Mouse (Mus musculus) myocyte (in vitro differentiated cells): ENCODE data around the gene Smok2a. TPM values are rescaled to one million over a fixed set of nuclear protein-coding genes. Genes with fewer than 3 reads are reported as not detected.
"Not testable (repeated sequence)": the region's sequence is repeated elsewhere in the genome, so short reads cannot be mapped to it uniquely, and the experiment has no call there.

Experiments
- H3K27me3 ChIP-seq: one replicate; pipeline ENCODE4 v1.6.1; 2011; ENCODE audit not compliant: control insufficient read depth, insufficient read depth, insufficient read length
- H3K36me3 ChIP-seq: one replicate; pipeline ENCODE4 v1.6.1; 2011; ENCODE audit not compliant: control insufficient read depth, insufficient read depth
- H3K4me2 ChIP-seq: one replicate; pipeline ENCODE4 v1.6.1; 2011; ENCODE audit warnings: low read depth, control low read depth
- H3K4me3 ChIP-seq: one replicate; pipeline ENCODE4 v1.5.1; 2011; ENCODE audit warnings: mild to moderate bottlenecking, control low read depth, moderate library complexity
- H3K79me2 ChIP-seq: one replicate; pipeline ENCODE4 v1.6.1; 2011; ENCODE audit not compliant: control insufficient read depth, insufficient read depth
- H3ac ChIP-seq: one replicate; pipeline ENCODE4 v1.6.1; 2011; ENCODE audit not compliant: control insufficient read depth, insufficient read length
- CEBPB ChIP-seq: IDR thresholded peaks from 2 replicates; pipeline ENCODE4 v1.6.1; 2011; ENCODE audit warnings: mild to moderate bottlenecking, moderate library complexity; ENCODE audit not compliant: poor library complexity, insufficient read depth, severe bottlenecking
- E2F4 ChIP-seq: IDR thresholded peaks from one replicate; pipeline ENCODE4 v1.6.1; 2011; ENCODE audit warnings: mild to moderate bottlenecking, control low read depth, moderate library complexity; ENCODE audit not compliant: insufficient read depth
- MAX ChIP-seq: IDR thresholded peaks from one replicate; pipeline ENCODE4 v1.6.1; 2011; ENCODE audit warnings: low read depth, mild to moderate bottlenecking, control low read depth
- MYOD1 ChIP-seq, 3 experiments: IDR thresholded peaks; one replicate each; pipeline ENCODE4 v1.6.1; 2011; ENCODE audit warnings: control low read depth in 2 of 3, low read depth in 2 of 3, mild to moderate bottlenecking in 2 of 3, moderate library complexity in 1 of 3; ENCODE audit not compliant: insufficient read length in 2 of 3, control insufficient read depth in 1 of 3
- MYOG ChIP-seq, 3 experiments: IDR thresholded peaks; one replicate each; pipeline ENCODE4 v1.6.1; 2011; ENCODE audit warnings: control low read depth in 2 of 3, low read depth in 2 of 3, mild to moderate bottlenecking in 2 of 3; ENCODE audit not compliant: insufficient read length in 2 of 3, control insufficient read depth in 1 of 3, insufficient read depth in 1 of 3
- POLR2A ChIP-seq: IDR thresholded peaks from one replicate; pipeline ENCODE4 v1.6.1; 2011; ENCODE audit warnings: low read depth, mild to moderate bottlenecking, control low read depth, moderate library complexity; ENCODE audit not compliant: insufficient read length
- POLR2AphosphoS2 ChIP-seq: IDR thresholded peaks from one replicate; pipeline ENCODE4 v1.6.1; 2011; ENCODE audit warnings: low read depth, control low read depth; ENCODE audit not compliant: insufficient read length
- REST ChIP-seq: IDR thresholded peaks from one replicate; pipeline ENCODE4 v1.6.1; 2011; ENCODE audit warnings: mild to moderate bottlenecking, control low read depth, moderate library complexity; ENCODE audit not compliant: insufficient read depth, insufficient read length
- SRF ChIP-seq: IDR thresholded peaks from one replicate; pipeline ENCODE4 v1.6.1; 2011; ENCODE audit warnings: low read depth; ENCODE audit not compliant: control insufficient read depth, insufficient read length
- TCF12 ChIP-seq: IDR thresholded peaks from one replicate; pipeline ENCODE4 v1.6.1; 2011; ENCODE audit warnings: mild to moderate bottlenecking, control low read depth; ENCODE audit not compliant: poor library complexity, insufficient read depth, severe bottlenecking
- TCF3 ChIP-seq: IDR thresholded peaks from one replicate; pipeline ENCODE4 v1.6.1; 2011; ENCODE audit warnings: low read depth, control low read depth; ENCODE audit not compliant: insufficient read length
- USF1 ChIP-seq: IDR thresholded peaks from one replicate; pipeline ENCODE4 v1.6.1; 2011; ENCODE audit warnings: low read depth, mild to moderate bottlenecking, control low read depth, moderate library complexity
- polyA plus RNA-seq: library from polyadenylated mRNA; unstranded; fragments of >200 nt; fragmentation: generic; extraction: Trizol; gene quantifications from one replicate; pipeline ENCODE4 v1.2.1, GENCODE M21; 2012; ENCODE audit warnings: missing spikeins

Smok2a gene
- polyA plus RNA-seq, 1 experiment, result not detected

GRCm38 (mm10) chr17:13212136-13212850 is 8.7 kb upstream of the Smok2a start:
- H3K27me3 ChIP-seq, result no peaks in the 10 kb centered on the region
- TF ChIP-seq CEBPB (no peak), MYOG (IDR thresholded peaks at IDR 0.05; ENCODE audit: control insufficient read depth in 1 of 3, insufficient read depth in 1 of 3, insufficient read length in 2 of 3, low read depth in 2 of 3) (no peak), POLR2A (no peak), USF1 (no peak)
- H3K4me2 ChIP-seq, result no peak overlapping the region
- H3K79me2 ChIP-seq, result no peaks in the 10 kb centered on the region
- H3ac ChIP-seq, result no peak overlapping the region
- no peaks in the 10 kb centered on the region for H3K36me3 ChIP-seq
- H3K4me3 ChIP-seq, result no peak overlapping the region

DNA sequence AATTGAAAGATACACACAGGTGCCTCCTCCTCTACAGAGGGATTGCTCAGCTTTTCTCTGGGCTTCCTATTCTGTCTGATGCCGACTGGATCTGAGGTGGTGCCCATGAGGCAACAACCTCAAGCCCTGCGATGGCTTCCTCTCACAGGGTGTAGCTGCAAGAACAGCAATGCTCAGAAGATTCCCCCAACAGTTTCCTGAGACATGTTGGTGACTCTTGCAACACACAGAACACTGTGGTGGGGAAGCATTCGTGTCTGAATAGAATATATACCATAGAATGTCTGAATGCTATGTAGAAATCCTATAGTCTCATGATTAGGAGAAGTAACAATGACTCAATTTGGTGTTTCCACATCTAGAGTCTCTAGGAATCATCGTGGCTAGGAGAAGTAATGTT is 6.8 kb upstream of the Smok2a start:
- no peak for TF ChIP-seq POLR2AphosphoS2
- no peak for TF ChIP-seq TCF3
- Histone ChIP-seq H3K4me2 (no peak overlapping the region), H3ac (no peak overlapping the region), H3K27me3 (no peaks in the 10 kb centered on the region), H3K36me3 (no peaks in the 10 kb centered on the region), H3K79me2 (no peaks in the 10 kb centered on the region), H3K4me3 (no peak overlapping the region)

- Histone ChIP-seq H3K27me3 (no peaks in the 10 kb centered on the region), H3ac (no peak overlapping the region), H3K36me3 (no peaks in the 10 kb centered on the region), H3K4me2 (no peak overlapping the region), H3K79me2 (no peaks in the 10 kb centered on the region), H3K4me3 (no peak overlapping the region)
- no peak for TF ChIP-seq TCF12
- no peak for TF ChIP-seq TCF3
- no peak for TF ChIP-seq SRF
- TF ChIP-seq CEBPB, result no peak
- TF ChIP-seq POLR2A, result no peak
- TF ChIP-seq POLR2AphosphoS2, result no peak
- TF ChIP-seq MYOG (IDR thresholded peaks at IDR 0.05; ENCODE audit: control insufficient read depth in 1 of 3, insufficient read depth in 1 of 3, insufficient read length in 2 of 3, low read depth in 2 of 3), result no peak
- TF ChIP-seq MAX, result no peak
- TF ChIP-seq REST, result no peak
- no peak for TF ChIP-seq E2F4
- TF ChIP-seq USF1, result no peak
- TF ChIP-seq MYOD1 (IDR thresholded peaks at IDR 0.05; ENCODE audit: control insufficient read depth in 1 of 3, insufficient read length in 2 of 3, low read depth in 2 of 3), result no peak
These were observed 5.4 kb upstream of the Smok2a start for GRCm38 (mm10) chr17:13215595-13215994.

DNA sequence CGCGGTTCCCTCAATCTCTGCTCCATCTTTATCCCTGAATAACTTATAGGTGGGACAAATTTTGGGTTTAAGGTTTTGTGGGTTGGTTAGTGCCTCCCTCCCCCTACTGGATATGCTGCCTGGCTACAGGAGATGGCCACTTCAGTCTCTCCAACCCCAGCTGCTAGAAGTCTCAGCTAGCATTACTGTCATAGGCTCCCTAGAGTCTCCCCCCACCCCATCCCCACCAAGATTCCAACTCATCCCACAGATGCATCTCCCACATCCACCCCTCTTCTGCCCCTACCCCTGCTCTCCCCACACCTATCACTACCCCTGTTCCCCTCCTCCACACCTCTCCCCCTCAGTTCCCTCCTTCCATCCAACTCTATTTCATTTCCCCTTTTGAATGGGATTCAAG is 933 bp downstream of the Smok2a start:
- not testable (repeated sequence) for H3K4me2 ChIP-seq, H3ac ChIP-seq, H3K27me3 ChIP-seq, H3K36me3 ChIP-seq, H3K79me2 ChIP-seq, H3K4me3 ChIP-seq

GRCm38 (mm10) chr17:13229957-13230356 is 9.0 kb downstream of the Smok2a start, which contains the start of gene Smok2b:
Gene Smok2b, plus strand, starts transcription at chr17:13230257.
- H3K27me3 ChIP-seq, H3K79me2 ChIP-seq, H3K36me3 ChIP-seq, H3K4me2 ChIP-seq, H3K4me3 ChIP-seq, H3ac ChIP-seq: not testable (repeated sequence)

DNA sequence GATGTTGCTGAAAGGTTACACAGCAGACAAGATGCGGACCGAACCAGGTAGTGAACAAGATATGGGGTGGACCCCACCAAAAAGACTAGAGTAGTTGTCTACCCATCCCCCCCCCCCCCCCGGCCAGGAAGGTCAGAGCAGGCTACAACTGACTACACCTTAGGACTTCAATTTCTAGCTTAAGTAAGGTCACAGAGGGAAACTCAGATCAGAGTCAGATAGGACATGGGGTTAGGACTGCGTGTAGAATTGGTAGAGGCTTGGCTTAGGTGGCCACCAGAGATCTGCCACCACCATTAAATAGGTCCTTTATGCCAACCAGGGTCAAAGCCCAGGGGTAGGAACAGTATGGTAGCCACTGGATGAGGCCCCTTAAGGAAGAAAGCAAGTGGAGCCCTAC is 18.5 kb downstream of the Smok2a start:
- H3K79me2 ChIP-seq, result not testable (repeated sequence)

GRCm38 (mm10) chr17:13240807-13241727 is 20.1 kb downstream of the Smok2a start:
- H3ac ChIP-seq, H3K4me3 ChIP-seq, H3K79me2 ChIP-seq, H3K36me3 ChIP-seq, H3K4me2 ChIP-seq, H3K27me3 ChIP-seq: not testable (repeated sequence)

More for the DNA sequence above, 18.5 kb downstream of the Smok2a start:
- H3K27me3 ChIP-seq, H3K4me2 ChIP-seq, H3K4me3 ChIP-seq, H3ac ChIP-seq, H3K36me3 ChIP-seq: not testable (repeated sequence)

- not testable (repeated sequence) for H3K4me2 ChIP-seq, H3K79me2 ChIP-seq, H3ac ChIP-seq, H3K36me3 ChIP-seq, H3K4me3 ChIP-seq, H3K27me3 ChIP-seq
These were observed 33.8 kb downstream of the Smok2a start for GRCm38 (mm10) chr17:13254786-13255185.
